Mouse (Mus musculus): Measurements from ENCODE around the gene Nfasc. TPM values are rescaled to one million over a fixed set of nuclear protein-coding genes. Genes with fewer than 3 reads are reported as not detected.

Nfasc gene
- polyA plus RNA-seq, 1 experiment, result 0.67 TPM

DNA sequence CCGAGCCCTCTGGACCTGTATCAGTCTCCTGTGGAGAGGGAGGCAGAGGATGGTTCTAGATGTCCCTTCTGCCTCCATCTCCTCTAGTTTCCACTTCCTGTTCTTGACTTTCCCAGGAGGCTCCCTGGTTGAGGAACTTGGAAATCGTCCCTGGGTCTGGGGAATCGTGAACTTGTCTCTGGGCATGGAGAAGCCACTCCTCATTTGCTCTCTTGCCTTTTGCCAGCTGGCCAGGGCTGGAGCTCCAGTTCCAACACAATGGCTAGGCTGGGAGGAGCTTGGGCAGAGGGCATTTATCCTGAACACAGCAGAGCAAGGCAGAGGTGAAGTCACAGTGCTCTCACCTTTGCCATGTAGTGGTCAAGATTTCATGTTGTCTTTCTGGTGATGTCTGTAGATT is 205.2 kb downstream of the Nfasc start:
- Histone ChIP-seq H3K27ac (ENCODE audit: insufficient read depth, low read length) (no peak overlapping the region), H3K4me1 (ENCODE audit: control insufficient read depth, insufficient read depth, low read length) (no peaks in the 10 kb centered on the region), H3K4me3 (ENCODE audit: insufficient read depth, low read length) (no peak overlapping the region)
- TF ChIP-seq POLR2A (IDR thresholded peaks at IDR 0.05; ENCODE audit: low read depth, low read length) (no peak), CTCF (IDR thresholded peaks at IDR 0.05; ENCODE audit: borderline replicate concordance, insufficient read depth, low read length) (no peak)

- Histone ChIP-seq H3K27ac (ENCODE audit: insufficient read depth, low read length) (no peak overlapping the region), H3K4me1 (ENCODE audit: control insufficient read depth, insufficient read depth, low read length) (no peaks in the 10 kb centered on the region), H3K4me3 (ENCODE audit: insufficient read depth, low read length) (no peak overlapping the region)
- TF ChIP-seq POLR2A (IDR thresholded peaks at IDR 0.05; ENCODE audit: low read depth, low read length), result no peak
- no peak for TF ChIP-seq CTCF (IDR thresholded peaks at IDR 0.05; ENCODE audit: borderline replicate concordance, insufficient read depth, low read length)
Measured at GRCm38 (mm10) chr1:132535541-132535940, 206.1 kb downstream of the Nfasc start.

- H3K4me1 ChIP-seq (ENCODE audit: control insufficient read depth, insufficient read depth, low read length), result no peaks in the 10 kb centered on the region
- TF ChIP-seq POLR2A (IDR thresholded peaks at IDR 0.05; ENCODE audit: low read depth, low read length) (no peak), CTCF (IDR thresholded peaks at IDR 0.05; ENCODE audit: borderline replicate concordance, insufficient read depth, low read length) (no peak)
Measured at GRCm38 (mm10) chr1:132533840-132534239, 207.8 kb downstream of the Nfasc start.

DNA sequence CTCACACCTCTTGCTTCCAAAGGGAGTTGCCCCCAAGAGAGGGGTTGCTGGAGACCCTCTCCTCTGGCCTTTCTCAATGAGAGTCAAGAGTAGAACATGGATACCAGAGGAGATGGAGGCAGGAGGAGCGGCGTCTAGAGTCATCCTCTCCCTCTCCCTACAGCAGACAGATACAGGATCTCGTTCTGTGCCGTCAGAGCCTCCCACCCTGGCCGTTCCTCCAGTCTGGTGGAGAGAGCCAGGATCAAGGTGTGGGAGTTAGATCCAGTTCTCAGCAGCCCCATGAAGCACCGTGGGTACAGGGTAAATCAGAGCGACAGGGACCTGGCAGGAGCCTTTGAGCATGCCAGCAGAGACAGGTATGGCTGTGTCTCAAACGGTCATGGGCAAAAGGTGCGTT is 209.1 kb downstream of the Nfasc start:
- TF ChIP-seq CTCF (IDR thresholded peaks at IDR 0.05; ENCODE audit: borderline replicate concordance, insufficient read depth, low read length) (no peak), POLR2A (IDR thresholded peaks at IDR 0.05; ENCODE audit: low read depth, low read length) (no peak)
- no peaks in the 10 kb centered on the region for H3K4me1 ChIP-seq (ENCODE audit: control insufficient read depth, insufficient read depth, low read length)
- H3K4me3 ChIP-seq (ENCODE audit: insufficient read depth, low read length), result no peak overlapping the region

More at GRCm38 (mm10) chr1:132533840-132534239, 207.8 kb downstream of the Nfasc start:
- Histone ChIP-seq H3K4me3 (ENCODE audit: insufficient read depth, low read length) (no peak overlapping the region), H3K27ac (ENCODE audit: insufficient read depth, low read length) (no peak overlapping the region)

GRCm38 (mm10) chr1:132530631-132531191 is 210.9 kb downstream of the Nfasc start:
- TF ChIP-seq POLR2A (IDR thresholded peaks at IDR 0.05; ENCODE audit: low read depth, low read length) (no peak), CTCF (IDR thresholded peaks at IDR 0.05; ENCODE audit: borderline replicate concordance, insufficient read depth, low read length) (no peak)
- no peak overlapping the region for H3K27ac ChIP-seq (ENCODE audit: insufficient read depth, low read length)
- no peak overlapping the region for H3K4me3 ChIP-seq (ENCODE audit: insufficient read depth, low read length)
- H3K4me1 ChIP-seq (ENCODE audit: control insufficient read depth, insufficient read depth, low read length), result no peaks in the 10 kb centered on the region

More for the DNA sequence above, 209.1 kb downstream of the Nfasc start:
- no peak overlapping the region for H3K27ac ChIP-seq (ENCODE audit: insufficient read depth, low read length)

- Histone ChIP-seq H3K4me3 (ENCODE audit: insufficient read depth, low read length) (no peak overlapping the region), H3K4me1 (ENCODE audit: control insufficient read depth, insufficient read depth, low read length) (no peaks in the 10 kb centered on the region), H3K27ac (ENCODE audit: insufficient read depth, low read length) (no peak overlapping the region)
- TF ChIP-seq POLR2A (IDR thresholded peaks at IDR 0.05; ENCODE audit: low read depth, low read length) (no peak), CTCF (IDR thresholded peaks at IDR 0.05; ENCODE audit: borderline replicate concordance, insufficient read depth, low read length) (no peak)
Measured at GRCm38 (mm10) chr1:132528647-132529334, 212.8 kb downstream of the Nfasc start.

GRCm38 (mm10) chr1:132528071-132528470 is 213.5 kb downstream of the Nfasc start:
- Histone ChIP-seq H3K27ac (ENCODE audit: insufficient read depth, low read length) (no peak overlapping the region), H3K4me1 (ENCODE audit: control insufficient read depth, insufficient read depth, low read length) (no peaks in the 10 kb centered on the region), H3K4me3 (ENCODE audit: insufficient read depth, low read length) (no peak overlapping the region)
- no peak for TF ChIP-seq POLR2A (IDR thresholded peaks at IDR 0.05; ENCODE audit: low read depth, low read length)
- TF ChIP-seq CTCF (IDR thresholded peaks at IDR 0.05; ENCODE audit: borderline replicate concordance, insufficient read depth, low read length), result no peak

DNA sequence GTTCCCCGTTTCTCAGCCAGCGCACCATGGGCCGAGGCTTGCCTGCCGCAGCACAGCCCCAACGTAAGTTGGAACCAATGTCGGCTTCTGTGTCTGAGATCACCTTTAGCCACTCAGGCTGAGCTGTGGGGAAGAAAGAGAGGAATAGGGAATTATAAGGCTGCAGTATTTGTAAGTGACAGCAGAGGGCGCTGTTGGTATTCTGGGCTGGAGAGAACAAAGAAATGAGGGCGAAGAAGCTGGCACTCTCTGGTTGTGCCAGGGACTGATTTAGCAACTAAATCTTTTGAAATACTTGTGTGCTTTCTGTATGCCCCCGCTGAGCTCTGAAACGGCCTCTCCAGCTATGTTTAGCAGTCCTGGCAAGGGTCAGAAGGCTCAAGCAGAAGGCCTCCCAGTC is 215.8 kb downstream of the Nfasc start:
- H3K4me1 ChIP-seq (ENCODE audit: control insufficient read depth, insufficient read depth, low read length), result no peaks in the 10 kb centered on the region
- no peak overlapping the region for H3K27ac ChIP-seq (ENCODE audit: insufficient read depth, low read length)
- TF ChIP-seq POLR2A (IDR thresholded peaks at IDR 0.05; ENCODE audit: low read depth, low read length), result no peak
- peak; percentile 17; the same call in 1 of the 2 replicates for TF ChIP-seq CTCF (IDR thresholded peaks at IDR 0.05; ENCODE audit: borderline replicate concordance, insufficient read depth, low read length)
- no peak overlapping the region for H3K4me3 ChIP-seq (ENCODE audit: insufficient read depth, low read length)

DNA sequence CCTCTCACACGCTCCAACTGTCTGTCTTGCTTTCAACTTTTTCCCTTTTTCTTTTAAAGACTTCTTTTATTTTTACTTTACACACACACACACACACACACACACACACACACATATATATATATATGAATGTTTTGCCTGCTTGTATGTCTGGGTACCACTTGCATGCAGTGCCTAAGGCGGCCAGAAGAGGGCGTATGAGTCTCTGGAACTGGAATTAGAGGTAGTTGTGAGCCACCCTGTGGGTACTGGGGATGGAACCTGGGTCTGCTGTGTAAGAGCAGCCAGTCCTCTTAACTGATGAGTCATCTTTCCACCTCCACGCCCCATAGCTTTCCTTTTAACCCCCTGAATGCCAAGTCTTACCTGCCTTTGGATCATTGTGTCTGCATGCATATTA is 217.7 kb downstream of the Nfasc start:
- Histone ChIP-seq H3K4me1 (ENCODE audit: control insufficient read depth, insufficient read depth, low read length) (no peaks in the 10 kb centered on the region), H3K4me3 (ENCODE audit: insufficient read depth, low read length) (no peak overlapping the region), H3K27ac (ENCODE audit: insufficient read depth, low read length) (no peak overlapping the region)
- peak; percentile 22; the same call in 1 of the 2 replicates for TF ChIP-seq CTCF (IDR thresholded peaks at IDR 0.05; ENCODE audit: borderline replicate concordance, insufficient read depth, low read length)
- no peak for TF ChIP-seq POLR2A (IDR thresholded peaks at IDR 0.05; ENCODE audit: low read depth, low read length)

GRCm38 (mm10) chr1:132523048-132523447 is 218.5 kb downstream of the Nfasc start:
- no peak for TF ChIP-seq POLR2A (IDR thresholded peaks at IDR 0.05; ENCODE audit: low read depth, low read length)
- TF ChIP-seq CTCF (IDR thresholded peaks at IDR 0.05; ENCODE audit: borderline replicate concordance, insufficient read depth, low read length), result no peak
- no peak overlapping the region for H3K27ac ChIP-seq (ENCODE audit: insufficient read depth, low read length)
- H3K4me1 ChIP-seq (ENCODE audit: control insufficient read depth, insufficient read depth, low read length), result no peaks in the 10 kb centered on the region
- H3K4me3 ChIP-seq (ENCODE audit: insufficient read depth, low read length), result no peak overlapping the region
